Mouse (Mus musculus): ENCODE results near the gene Bmpr1b. TPM values are rescaled to one million over a fixed set of nuclear protein-coding genes. Genes with fewer than 3 reads are reported as not detected.

Bmpr1b gene
- polyA plus RNA-seq, 1 experiment: not detected

GRCm38 (mm10) chr3:142173996-142174395 lies 4.8 kb upstream of the Bmpr1b start:
- Histone ChIP-seq H3K36me3 (replicated peaks; ENCODE audit: low read length) (no peaks in the 10 kb centered on the region), H3K4me3 (replicated peaks) (no peak overlapping the region), H3K27me3 (replicated peaks) (peaks cover 20% of the 10 kb centered on the region), H3K9me3 (peaks cover 6% of the 10 kb centered on the region; the same call in 1 of the 2 replicates), H3K4me1 (peaks cover 5% of the 10 kb centered on the region)
- TF ChIP-seq GATA1 (IDR thresholded peaks at IDR 0.05; ENCODE audit: borderline replicate concordance, low read length) (no peak), FLI1 (IDR thresholded peaks at IDR 0.05; ENCODE audit: low read length) (no peak)

GRCm38 (mm10) chr3:142168251-142168862 lies 868 bp downstream of the Bmpr1b start:
- peak overlapping the region; percentile 83 for H3K4me3 ChIP-seq (replicated peaks)
- peaks cover 16% of the 10 kb centered on the region for H3K4me1 ChIP-seq
- peaks cover 36% of the 10 kb centered on the region for H3K27me3 ChIP-seq (replicated peaks)
- peaks cover 9% of the 10 kb centered on the region; the same call in 1 of the 2 replicates for H3K9me3 ChIP-seq
- TF ChIP-seq FLI1 (IDR thresholded peaks at IDR 0.05; ENCODE audit: low read length) (no peak), GATA1 (IDR thresholded peaks at IDR 0.05; ENCODE audit: borderline replicate concordance, low read length) (no peak)
- H3K36me3 ChIP-seq (replicated peaks; ENCODE audit: low read length): no peaks in the 10 kb centered on the region

- Histone ChIP-seq H3K36me3 (replicated peaks; ENCODE audit: low read length) (no peaks in the 10 kb centered on the region), H3K27me3 (replicated peaks) (peaks cover 25% of the 10 kb centered on the region), H3K4me1 (peaks cover 16% of the 10 kb centered on the region), H3K9me3 (peaks cover 9% of the 10 kb centered on the region; the same call in 1 of the 2 replicates), H3K4me3 (replicated peaks) (no peak overlapping the region)
- no peak for TF ChIP-seq GATA1 (IDR thresholded peaks at IDR 0.05; ENCODE audit: borderline replicate concordance, low read length)
- TF ChIP-seq FLI1 (IDR thresholded peaks at IDR 0.05; ENCODE audit: low read length): no peak
These were observed 4.2 kb downstream of the Bmpr1b start for GRCm38 (mm10) chr3:142164981-142165380.

- Histone ChIP-seq H3K27me3 (replicated peaks) (peaks cover 15% of the 10 kb centered on the region), H3K4me3 (replicated peaks) (no peak overlapping the region), H3K9me3 (peaks cover 6% of the 10 kb centered on the region; the same call in 1 of the 2 replicates), H3K36me3 (replicated peaks; ENCODE audit: low read length) (no peaks in the 10 kb centered on the region), H3K4me1 (peaks cover 11% of the 10 kb centered on the region)
- TF ChIP-seq FLI1 (IDR thresholded peaks at IDR 0.05; ENCODE audit: low read length) (no peak), GATA1 (IDR thresholded peaks at IDR 0.05; ENCODE audit: borderline replicate concordance, low read length) (no peak)
These were observed 5.3 kb downstream of the Bmpr1b start for GRCm38 (mm10) chr3:142163896-142164295.

GRCm38 (mm10) chr3:142161405-142161804 lies 7.8 kb downstream of the Bmpr1b start:
- H3K4me1 ChIP-seq: peaks cover 6% of the 10 kb centered on the region; the same call in 1 of the 2 replicates
- H3K36me3 ChIP-seq (replicated peaks; ENCODE audit: low read length): no peaks in the 10 kb centered on the region
- peaks cover 6% of the 10 kb centered on the region; the same call in 1 of the 2 replicates for H3K9me3 ChIP-seq
- H3K4me3 ChIP-seq (replicated peaks): no peak overlapping the region
- TF ChIP-seq GATA1 (IDR thresholded peaks at IDR 0.05; ENCODE audit: borderline replicate concordance, low read length) (no peak), FLI1 (IDR thresholded peaks at IDR 0.05; ENCODE audit: low read length) (no peak)
- H3K27me3 ChIP-seq (replicated peaks): peaks cover 3% of the 10 kb centered on the region

- Histone ChIP-seq H3K27me3 (replicated peaks) (no peaks in the 10 kb centered on the region), H3K36me3 (replicated peaks; ENCODE audit: low read length) (no peaks in the 10 kb centered on the region), H3K9me3 (no peaks in the 10 kb centered on the region), H3K4me3 (replicated peaks) (no peak overlapping the region), H3K4me1 (no peaks in the 10 kb centered on the region)
- no peak for TF ChIP-seq FLI1 (IDR thresholded peaks at IDR 0.05; ENCODE audit: low read length)
These were observed 17.2 kb downstream of the Bmpr1b start for GRCm38 (mm10) chr3:142151980-142152379.

GRCm38 (mm10) chr3:142138796-142139195 lies 30.4 kb downstream of the Bmpr1b start:
- Histone ChIP-seq H3K4me1 (no peaks in the 10 kb centered on the region), H3K4me3 (replicated peaks) (no peak overlapping the region), H3K27me3 (replicated peaks) (no peaks in the 10 kb centered on the region), H3K36me3 (replicated peaks; ENCODE audit: low read length) (no peaks in the 10 kb centered on the region), H3K9me3 (peaks cover 6% of the 10 kb centered on the region)
- TF ChIP-seq GATA1 (IDR thresholded peaks at IDR 0.05; ENCODE audit: borderline replicate concordance, low read length): no peak
- no peak for TF ChIP-seq FLI1 (IDR thresholded peaks at IDR 0.05; ENCODE audit: low read length)

GRCm38 (mm10) chr3:142126379-142126778 lies 42.8 kb downstream of the Bmpr1b start:
- no peaks in the 10 kb centered on the region for H3K9me3 ChIP-seq
- no peaks in the 10 kb centered on the region for H3K36me3 ChIP-seq (replicated peaks; ENCODE audit: low read length)
- no peaks in the 10 kb centered on the region for H3K27me3 ChIP-seq (replicated peaks)
- no peak overlapping the region for H3K4me3 ChIP-seq (replicated peaks)
- H3K4me1 ChIP-seq: no peaks in the 10 kb centered on the region
- TF ChIP-seq GATA1 (IDR thresholded peaks at IDR 0.05; ENCODE audit: borderline replicate concordance, low read length) (no peak), FLI1 (IDR thresholded peaks at IDR 0.05; ENCODE audit: low read length) (no peak)

- Histone ChIP-seq H3K36me3 (replicated peaks; ENCODE audit: low read length) (no peaks in the 10 kb centered on the region), H3K4me1 (no peaks in the 10 kb centered on the region), H3K27me3 (replicated peaks) (no peaks in the 10 kb centered on the region), H3K9me3 (no peaks in the 10 kb centered on the region), H3K4me3 (replicated peaks) (no peak overlapping the region)
- no peak for TF ChIP-seq GATA1 (IDR thresholded peaks at IDR 0.05; ENCODE audit: borderline replicate concordance, low read length)
- no peak for TF ChIP-seq FLI1 (IDR thresholded peaks at IDR 0.05; ENCODE audit: low read length)
These were observed 43.7 kb downstream of the Bmpr1b start for GRCm38 (mm10) chr3:142125556-142125955.

GRCm38 (mm10) chr3:142124255-142124654 lies 45.0 kb downstream of the Bmpr1b start:
- TF ChIP-seq GATA1 (IDR thresholded peaks at IDR 0.05; ENCODE audit: borderline replicate concordance, low read length): no peak
- no peak for TF ChIP-seq FLI1 (IDR thresholded peaks at IDR 0.05; ENCODE audit: low read length)
- Histone ChIP-seq H3K27me3 (replicated peaks) (no peaks in the 10 kb centered on the region), H3K36me3 (replicated peaks; ENCODE audit: low read length) (no peaks in the 10 kb centered on the region), H3K4me3 (replicated peaks) (no peak overlapping the region), H3K9me3 (no peaks in the 10 kb centered on the region), H3K4me1 (no peaks in the 10 kb centered on the region)
